Mouse (Mus musculus) lung, embryonic 16.5 days (tissue): ENCODE measurements around the gene Magt1. TPM values are rescaled to one million over a fixed set of nuclear protein-coding genes. Genes with fewer than 3 reads are reported as not detected.
"Not testable (repeated sequence)": the region's sequence is repeated elsewhere in the genome, so short reads cannot be mapped to it uniquely, and the experiment has no call there.

Source experiments
- ATAC-seq: fragments of 200-750 bp; cut with Nextera tagmentation; 2 replicates; pipeline ENCODE4 v1.8.0; 2017; ENCODE audit warnings: low read depth, mild to moderate bottlenecking, moderate library complexity
- H3K27ac ChIP-seq: fragments of 300-500 bp; sonication (generic); 2 replicates; pipeline ENCODE4 v1.5.1; 2014; ENCODE audit warnings: mild to moderate bottlenecking, control low read depth, low read length
- H3K27me3 ChIP-seq: fragments of 300-500 bp; sonication (generic); 2 replicates; pipeline ENCODE4 v1.6.1; 2014; ENCODE audit warnings: low read depth, low read length, mixed read lengths; ENCODE audit not compliant: control insufficient read depth, insufficient read depth
- H3K36me3 ChIP-seq: fragments of 300-500 bp; sonication (generic); 2 replicates; pipeline ENCODE4 v1.6.1; 2014; ENCODE audit warnings: low read length; ENCODE audit not compliant: control insufficient read depth, insufficient read depth
- H3K4me1 ChIP-seq: fragments of 300-500 bp; sonication (generic); replicated peaks from 2 replicates; pipeline ENCODE4 v1.6.1; 2014; ENCODE audit warnings: low read length, mixed read lengths; ENCODE audit not compliant: control insufficient read depth, insufficient read depth
- H3K4me2 ChIP-seq: fragments of 300-500 bp; sonication (generic); 2 replicates; pipeline ENCODE4 v1.6.1; 2014; ENCODE audit warnings: low read depth, low read length, control low read depth
- H3K4me3 ChIP-seq: fragments of 300-500 bp; sonication (generic); 2 replicates; pipeline ENCODE4 v1.5.1; 2014; ENCODE audit warnings: mild to moderate bottlenecking, low read length, control low read depth
- H3K9ac ChIP-seq: fragments of 300-500 bp; sonication (generic); 2 replicates; pipeline ENCODE4 v1.6.1; 2014; ENCODE audit warnings: low read length, control low read depth
- H3K9me3 ChIP-seq: fragments of 300-500 bp; sonication (generic); 2 replicates; pipeline ENCODE4 v1.6.1; 2016; ENCODE audit warnings: low read length; ENCODE audit not compliant: control insufficient read depth
- WGBS: fragments of 180-500 bp; shearing (Covaris S2); extraction: QIAGEN DNeasy Blood & Tissue Kit; methylation state at CpG from one replicate; pipeline ENCODE4 v1.1.7; 2014; 5-methylcytosine and 5-hydroxymethylcytosine counted together
- polyA plus RNA-seq: library from polyadenylated mRNA; unstranded; fragments of >200 nt; fragmentation: Nextera tagmentation; extraction: Ambion mirVana; gene quantifications from 2 replicates; pipeline ENCODE4 v1.2.1, GENCODE M21; 2015

Magt1 gene
- polyA plus RNA-seq, 1 experiment from 2014 or later, result 67.0 TPM

GRCm38 (mm10) chrX:106010762-106011161, 944 bp downstream of the Magt1 start:
- WGBS, result 7% methylated on average over 3 of the region's 3 CpGs
- peak overlapping the region; percentile 53 for H3K4me2 ChIP-seq

GRCm38 (mm10) chrX:106001605-106002004, 10.1 kb downstream of the Magt1 start:
- WGBS, result 64% methylated on average over 1 of the region's 1 CpGs
- no peak overlapping the region for H3K4me3 ChIP-seq
- H3K27ac ChIP-seq, result no peak overlapping the region
- no peaks in the 10 kb centered on the region for H3K9me3 ChIP-seq
- no peak overlapping the region for H3K4me2 ChIP-seq
- H3K27me3 ChIP-seq, result no peaks in the 10 kb centered on the region
- no peaks in the 10 kb centered on the region for H3K4me1 ChIP-seq
- H3K9ac ChIP-seq, result no peak overlapping the region
- ATAC-seq, result no peak
- H3K36me3 ChIP-seq, result peaks cover 2% of the 10 kb centered on the region; the same call in 1 of the 2 replicates

More at GRCm38 (mm10) chrX:106010762-106011161, 944 bp downstream of the Magt1 start:
- ATAC-seq, result no peak
- Histone ChIP-seq H3K27ac (no peak overlapping the region; the same call in 1 of the 2 replicates), H3K36me3 (no peaks in the 10 kb centered on the region), H3K4me1 (peaks cover 3% of the 10 kb centered on the region; the same call in 1 of the 2 replicates), H3K9me3 (no peaks in the 10 kb centered on the region), H3K4me3 (peak overlapping the region; percentile 70), H3K9ac (peak overlapping the region; percentile 76), H3K27me3 (no peaks in the 10 kb centered on the region)

- H3K9ac ChIP-seq, H3K9me3 ChIP-seq, H3K36me3 ChIP-seq, H3K4me2 ChIP-seq, H3K4me3 ChIP-seq, H3K4me1 ChIP-seq, H3K27ac ChIP-seq, H3K27me3 ChIP-seq, ATAC-seq: not testable (repeated sequence)
- 70% methylated on average over 14 of the region's 14 CpGs for WGBS
These were observed 54.6 kb downstream of the Magt1 start for GRCm38 (mm10) chrX:105957091-105957490.

GRCm38 (mm10) chrX:105953999-105954398, 57.7 kb downstream of the Magt1 start:
- Histone ChIP-seq H3K4me1 (no peaks in the 10 kb centered on the region), H3K36me3 (no peaks in the 10 kb centered on the region), H3K4me3 (no peak overlapping the region), H3K9me3 (no peaks in the 10 kb centered on the region), H3K9ac (no peak overlapping the region), H3K27ac (no peak overlapping the region), H3K4me2 (no peak overlapping the region), H3K27me3 (no peaks in the 10 kb centered on the region)
- whole genome bisulfite sequencing, result 60% methylated on average over 2 of the region's 2 CpGs
- ATAC-seq, result no peak

GRCm38 (mm10) chrX:105946357-105946756, 65.3 kb downstream of the Magt1 start:
- no peak overlapping the region for H3K4me2 ChIP-seq
- no peak for ATAC-seq
- H3K4me1 ChIP-seq, result no peaks in the 10 kb centered on the region
- H3K4me3 ChIP-seq, result no peak overlapping the region
- no peak overlapping the region for H3K9ac ChIP-seq
- H3K36me3 ChIP-seq, result no peaks in the 10 kb centered on the region
- H3K9me3 ChIP-seq, result no peaks in the 10 kb centered on the region
- WGBS, result 26% methylated on average over 1 of the region's 1 CpGs
- H3K27ac ChIP-seq, result no peak overlapping the region
- H3K27me3 ChIP-seq, result no peaks in the 10 kb centered on the region

GRCm38 (mm10) chrX:105939245-105939644, 72.5 kb downstream of the Magt1 start:
- H3K4me1 ChIP-seq, result no peaks in the 10 kb centered on the region
- no peak for ATAC-seq
- H3K4me3 ChIP-seq, result no peak overlapping the region
- 83% methylated on average over 7 of the region's 7 CpGs for WGBS
- H3K4me2 ChIP-seq, result no peak overlapping the region
- H3K27ac ChIP-seq, result no peak overlapping the region
- H3K9me3 ChIP-seq, result no peaks in the 10 kb centered on the region
- no peaks in the 10 kb centered on the region for H3K36me3 ChIP-seq
- H3K9ac ChIP-seq, result no peak overlapping the region
- H3K27me3 ChIP-seq, result no peaks in the 10 kb centered on the region

- Histone ChIP-seq H3K27me3 (no peaks in the 10 kb centered on the region), H3K27ac (no peak overlapping the region), H3K4me1 (no peaks in the 10 kb centered on the region), H3K4me2 (no peak overlapping the region), H3K4me3 (no peak overlapping the region), H3K9me3 (no peaks in the 10 kb centered on the region), H3K9ac (no peak overlapping the region), H3K36me3 (no peaks in the 10 kb centered on the region)
- no peak for ATAC-seq
- WGBS, result 58% methylated on average over 2 of the region's 2 CpGs
These were observed 74.0 kb downstream of the Magt1 start for GRCm38 (mm10) chrX:105937736-105938135.

- ATAC-seq, result peak; percentile 80
- WGBS, result 39% methylated on average over 5 of the region's 5 CpGs
- no peaks in the 10 kb centered on the region for H3K36me3 ChIP-seq
These were observed 77.4 kb downstream of the Magt1 start for GRCm38 (mm10) chrX:105934341-105934740.

GRCm38 (mm10) chrX:105929478-105930038, 82.1 kb downstream of the Magt1 start:
- Histone ChIP-seq H3K4me3 (peak overlapping the region; percentile 61), H3K9ac (no peak overlapping the region; the same call in 1 of the 2 replicates), H3K4me1 (peaks cover 10% of the 10 kb centered on the region), H3K27ac (peak overlapping the region; percentile 12; the same call in 1 of the 2 replicates), H3K9me3 (no peaks in the 10 kb centered on the region), H3K4me2 (peak overlapping the region; percentile 39), H3K27me3 (no peaks in the 10 kb centered on the region), H3K36me3 (no peaks in the 10 kb centered on the region)
- WGBS, result 30% methylated on average over 8 of the region's 8 CpGs
- ATAC-seq, result peak; percentile 27; the same call in 1 of the 2 replicates

More at GRCm38 (mm10) chrX:105934341-105934740, 77.4 kb downstream of the Magt1 start:
- H3K4me2 ChIP-seq, result 0 out of 2 replicates have a peak overlapping the region, but pooled peaks have one; percentile 1
- no peaks in the 10 kb centered on the region for H3K27me3 ChIP-seq
- no peaks in the 10 kb centered on the region for H3K9me3 ChIP-seq
- no peak overlapping the region for H3K4me3 ChIP-seq
- H3K27ac ChIP-seq, result no peak overlapping the region
- H3K9ac ChIP-seq, result no peak overlapping the region
- H3K4me1 ChIP-seq, result no peaks in the 10 kb centered on the region
